14 mouse cellular contexts compared by ENCODE assay signal in the genomic region with DNA sequence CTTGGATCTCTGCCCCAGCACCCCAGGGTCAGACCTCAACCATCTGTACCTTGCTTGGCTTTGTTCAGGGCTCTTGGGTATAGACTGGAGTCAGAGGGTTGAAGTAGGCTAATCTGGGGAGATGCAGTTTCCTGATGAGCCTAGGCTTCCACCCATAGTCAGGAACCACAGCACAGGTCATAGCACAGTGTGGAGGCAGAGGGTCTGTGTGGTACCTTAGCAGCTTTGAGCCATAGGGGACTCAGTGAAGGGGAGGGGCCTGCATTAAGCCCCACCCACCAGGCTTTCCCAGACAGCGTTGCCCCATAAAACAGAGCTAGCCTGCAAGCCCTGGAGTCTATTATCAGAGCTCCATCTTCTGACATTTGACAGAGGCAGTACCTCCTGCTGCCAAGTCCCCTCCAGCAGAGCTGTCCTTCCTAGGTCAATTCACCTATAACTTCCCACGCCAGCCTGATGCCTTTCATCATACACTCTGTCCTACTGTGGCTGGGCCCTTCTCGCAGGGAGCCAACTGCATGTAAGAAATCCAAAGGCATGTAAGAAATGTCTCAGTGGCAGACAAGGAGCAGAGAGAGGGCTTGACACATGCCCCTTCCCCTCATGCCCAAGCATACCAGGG. TPM values are rescaled to one million over a fixed set of nuclear protein-coding genes. Genes with fewer than 3 reads are reported as not detected.
DNase-seq lines count a peak whose midpoint lies in the region; ATAC-seq lines count a peak whose summit lies in the region.
"Had no signal": no experiment of that assay in that cellular context is flagged by ENCODE, and none has a peak within 500 bp of the region (broad histone marks: within the 10 kb centered on the region; RNA-seq: fewer than 3 reads in every experiment).

No protein-coding gene starts in this region.

- ATAC-seq in midbrain, embryonic 11.5 days (ENCODE audit: low FRiP score): no peak
- ATAC-seq in forebrain, embryonic 15.5 days (replicated peaks): no peak
- no peak for ATAC-seq in limb, embryonic 11.5 days (ENCODE audit: insufficient number of reproducible peaks, low FRiP score, low TSS enrichment, low read depth)
- ATAC-seq in stomach, embryonic 15.5 days (ENCODE audit: insufficient read depth, low FRiP score, low read depth): no peak

- 83% methylated on average over 3 of the region's 3 CpGs for WGBS in midbrain, embryonic 10.5 days
- 62% methylated on average over 3 of the region's 3 CpGs for WGBS in midbrain, embryonic 11.5 days
- WGBS in forebrain, embryonic 15.5 days: 68% methylated on average over 3 of the region's 3 CpGs
- 36% methylated on average over 3 of the region's 3 CpGs for WGBS in limb, embryonic 11.5 days
- 55% methylated on average over 3 of the region's 3 CpGs for WGBS in stomach, embryonic 15.5 days

- no peak overlapping the region for H3K4me3 ChIP-seq in midbrain, embryonic 10.5 days
- no peak overlapping the region for H3K4me3 ChIP-seq in midbrain, embryonic 11.5 days (ENCODE audit: low read depth, low read length)
- H3K4me3 ChIP-seq in forebrain, embryonic 15.5 days: no peak overlapping the region
- H3K4me3 ChIP-seq in limb, embryonic 11.5 days (ENCODE audit: low read depth, low read length): no peak overlapping the region
- no peak overlapping the region for H3K4me3 ChIP-seq in stomach, embryonic 15.5 days (replicated peaks)
- H3K4me3 ChIP-seq: gastrocnemius, adult 2 months had no signal

- DNase-seq in midbrain, embryonic 10.5 days (ENCODE audit: low spot score): no peak
- DNase-seq in midbrain, embryonic 11.5 days (ENCODE audit: low spot score, missing footprints): no peak
- no peak for DNase-seq in limb, embryonic 11.5 days (ENCODE audit: low spot score)
- no peak for DNase-seq in ovary, postnatal 10 days (ENCODE audit: low spot score)
- no peak for DNase-seq in thymus, postnatal 10 days (ENCODE audit: low spot score in 2 of 2)
- no peak for DNase-seq in layer of hippocampus, postnatal 10 days (ENCODE audit: low spot score in 2 of 2)
- DNase-seq: kidney, postnatal 25 days; thymus, adult 2 months had no signal

- H3K9me3 ChIP-seq in midbrain, embryonic 10.5 days (replicated peaks): no peaks in the 10 kb centered on the region
- no peaks in the 10 kb centered on the region for H3K9me3 ChIP-seq in midbrain, embryonic 11.5 days (ENCODE audit: control insufficient read depth, low read length)
- no peaks in the 10 kb centered on the region for H3K9me3 ChIP-seq in forebrain, embryonic 15.5 days
- no peaks in the 10 kb centered on the region for H3K9me3 ChIP-seq in limb, embryonic 11.5 days (ENCODE audit: control insufficient read depth, low read length)
- H3K9me3 ChIP-seq in stomach, embryonic 15.5 days: no peaks in the 10 kb centered on the region

- peaks cover 50% of the 10 kb centered on the region for H3K4me1 ChIP-seq in midbrain, embryonic 10.5 days
- H3K4me1 ChIP-seq in midbrain, embryonic 11.5 days (ENCODE audit: control insufficient read depth, insufficient read depth, low read length): peaks cover 10% of the 10 kb centered on the region
- peaks cover 51% of the 10 kb centered on the region for H3K4me1 ChIP-seq in forebrain, embryonic 15.5 days
- H3K4me1 ChIP-seq in limb, embryonic 11.5 days (ENCODE audit: control insufficient read depth, insufficient read depth, low read length): peaks cover 42% of the 10 kb centered on the region
- H3K4me1 ChIP-seq in stomach, embryonic 15.5 days: no peaks in the 10 kb centered on the region

- 0 out of 2 replicates have a peak overlapping the region, but pooled peaks have one; percentile 52 for H3K27ac ChIP-seq in midbrain, embryonic 10.5 days (replicated peaks)
- no peak overlapping the region for H3K27ac ChIP-seq in midbrain, embryonic 11.5 days (ENCODE audit: low read depth, low read length)
- peak overlapping the region; percentile 94 for H3K27ac ChIP-seq in forebrain, embryonic 15.5 days (replicated peaks)
- 0 out of 2 replicates have a peak overlapping the region, but pooled peaks have one; percentile 18 for H3K27ac ChIP-seq in limb, embryonic 11.5 days (replicated peaks; ENCODE audit: low read depth, low read length)
- 0 out of 2 replicates have a peak overlapping the region, but pooled peaks have one; percentile 40 for H3K27ac ChIP-seq in stomach, embryonic 15.5 days
- H3K27ac ChIP-seq: gastrocnemius, adult 2 months; liver, embryonic 14.5 days had no signal

- H3K9ac ChIP-seq in midbrain, embryonic 11.5 days (ENCODE audit: low read length): no peak overlapping the region
- H3K9ac ChIP-seq in forebrain, embryonic 15.5 days (replicated peaks): no peak overlapping the region; the same call in 1 of the 2 replicates
- no peak overlapping the region for H3K9ac ChIP-seq in limb, embryonic 11.5 days (ENCODE audit: low read length)
- H3K9ac ChIP-seq in stomach, embryonic 15.5 days: no peak overlapping the region
- H3K9ac ChIP-seq: liver, embryonic 14.5 days had no signal

- H3K27me3 ChIP-seq in midbrain, embryonic 10.5 days (ENCODE audit: low read depth, poor library complexity, severe bottlenecking): peaks cover 16% of the 10 kb centered on the region
- H3K27me3 ChIP-seq in midbrain, embryonic 11.5 days (ENCODE audit: control insufficient read depth, insufficient read depth, low read length): no peaks in the 10 kb centered on the region
- H3K27me3 ChIP-seq in forebrain, embryonic 15.5 days: no peaks in the 10 kb centered on the region
- no peaks in the 10 kb centered on the region for H3K27me3 ChIP-seq in limb, embryonic 11.5 days (ENCODE audit: control insufficient read depth, insufficient read depth, low read length)
- no peaks in the 10 kb centered on the region for H3K27me3 ChIP-seq in stomach, embryonic 15.5 days (replicated peaks)

- H3K36me3 ChIP-seq in midbrain, embryonic 10.5 days: no peaks in the 10 kb centered on the region
- no peaks in the 10 kb centered on the region for H3K36me3 ChIP-seq in midbrain, embryonic 11.5 days (ENCODE audit: control insufficient read depth, insufficient read depth, low read length)
- H3K36me3 ChIP-seq in forebrain, embryonic 15.5 days: no peaks in the 10 kb centered on the region
- no peaks in the 10 kb centered on the region for H3K36me3 ChIP-seq in limb, embryonic 11.5 days (ENCODE audit: control insufficient read depth, insufficient read depth, low read length)
- no peaks in the 10 kb centered on the region for H3K36me3 ChIP-seq in stomach, embryonic 15.5 days

- no peak overlapping the region for H3K4me2 ChIP-seq in midbrain, embryonic 11.5 days
- H3K4me2 ChIP-seq in forebrain, embryonic 15.5 days (replicated peaks): no peak overlapping the region
- no peak overlapping the region for H3K4me2 ChIP-seq in limb, embryonic 11.5 days (ENCODE audit: low read depth, severe bottlenecking)
- H3K4me2 ChIP-seq in stomach, embryonic 15.5 days: peak overlapping the region; percentile 16; the same call in 1 of the 2 replicates

RNA-seq across cellular contexts. Expression of gene A530016L24Rik, which starts 54.5 kb away (rescaled TPM):
- not detected in 2 replicates for polyA plus RNA-seq in midbrain, embryonic 10.5 days (2016; fragmentation: Nextera tagmentation; extraction: Ambion mirVana)
- not detected in 2 replicates for polyA plus RNA-seq in midbrain, embryonic 11.5 days (2014; fragmentation: Nextera tagmentation; extraction: Ambion mirVana)
- polyA plus RNA-seq in forebrain, embryonic 15.5 days (2015; fragmentation: Nextera tagmentation; extraction: Ambion mirVana): 0.14 and 0.22 TPM in 2 replicates
- not detected in 2 replicates for polyA plus RNA-seq in limb, embryonic 11.5 days (2014; fragmentation: Nextera tagmentation; extraction: Ambion mirVana)
- 0.18 and 0.21 TPM in 2 replicates for polyA plus RNA-seq in stomach, embryonic 15.5 days (2015; fragmentation: Nextera tagmentation; extraction: Ambion mirVana)
- total RNA-seq in layer of hippocampus, postnatal 10 days (2021): 1 to 10 TPM in 1 of 2 experiments, under 1 TPM in 1; 0.96 to 1.3 TPM
- total RNA-seq: CH12.LX; megakaryocyte-erythroid progenitor cell, adult 5-6 weeks had no signal
